Mouse (Mus musculus): ENCODE results near the gene Asah2.
A peak's percentile ranks its signal among the peaks of the same experiment; 100 is the strongest.

DNA sequence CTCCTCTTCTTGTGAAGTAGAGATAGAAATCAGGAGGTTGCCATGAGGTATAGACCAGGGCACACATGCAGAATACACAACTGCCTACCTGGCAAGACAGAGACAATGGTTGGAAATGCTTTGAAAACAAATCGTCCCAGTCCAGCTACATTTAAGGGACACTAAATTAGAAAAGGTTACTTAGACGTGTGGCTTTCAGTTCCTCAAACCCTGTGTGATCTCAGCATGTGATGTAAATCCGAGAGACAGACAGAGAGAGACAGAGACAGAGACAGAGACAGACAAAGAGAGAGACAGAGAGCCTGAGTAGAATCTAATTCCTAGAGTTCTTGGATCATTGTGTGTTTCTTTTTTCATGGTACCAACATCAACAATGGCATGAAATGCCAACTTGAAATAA lies 136.6 kb downstream of the Asah2 start:
- no peak for TF ChIP-seq E2F4 (IDR thresholded peaks at IDR 0.05; ENCODE audit: insufficient replicate concordance, low read depth, low read length)
- TF ChIP-seq MXI1 (IDR thresholded peaks at IDR 0.05; ENCODE audit: low read depth, low read length), result no peak
- no peak for TF ChIP-seq NRF1 (IDR thresholded peaks at IDR 0.05; ENCODE audit: low read depth, low read length)
- no peak for TF ChIP-seq POLR2A (IDR thresholded peaks at IDR 0.05; ENCODE audit: low read depth, low read length)
- TF ChIP-seq BHLHE40 (IDR thresholded peaks at IDR 0.05; ENCODE audit: low read depth, low read length), result peak; percentile 56; the same call in 1 of the 2 replicates
- no peak for TF ChIP-seq CTCF (conservative IDR thresholded peaks at IDR 0.05 in 1 of 2, IDR thresholded peaks at IDR 0.05 in 1 of 2; ENCODE audit: low read depth in 2 of 2, low read length in 2 of 2)
- TF ChIP-seq NELFE (IDR thresholded peaks at IDR 0.05; ENCODE audit: low read depth, low read length), result no peak
- TF ChIP-seq MAZ (IDR thresholded peaks at IDR 0.05; ENCODE audit: low read depth, low read length), result no peak
- TF ChIP-seq ZMIZ1 (IDR thresholded peaks at IDR 0.05; ENCODE audit: low read depth, low read length), result no peak
- no peak for TF ChIP-seq MAFK (IDR thresholded peaks at IDR 0.05; ENCODE audit: insufficient replicate concordance, low read length)

Data from CH12.LX (cell line).